In genomic region chr14:48524135-48524534, GRCm38 (mm10) we compare ENCODE assay signal across 8 mouse cellular contexts.
DNase-seq lines count a peak whose midpoint lies in the region; ATAC-seq lines count a peak whose summit lies in the region.

No protein-coding gene starts in this region.

- H3K4me3 ChIP-seq in kidney, embryonic 15.5 days (replicated peaks) = no peak overlapping the region

- no peak for ATAC-seq in kidney, embryonic 15.5 days (replicated peaks; ENCODE audit: low FRiP score)
- peak; percentile 45; the same call in 1 of the 2 replicates for ATAC-seq in erythroid progenitor cell, adult 5-6 weeks (replicated peaks; ENCODE audit: low FRiP score, poor library complexity, severe bottlenecking)

- 56% methylated on average over 9 of the region's 9 CpGs for WGBS in kidney, embryonic 15.5 days

- no peaks in the 10 kb centered on the region for H3K36me3 ChIP-seq in kidney, embryonic 15.5 days

- H3K9ac ChIP-seq in kidney, embryonic 15.5 days = no peak overlapping the region

- no peaks in the 10 kb centered on the region for H3K4me1 ChIP-seq in kidney, embryonic 15.5 days

- DNase-seq in kidney, adult 18-20 months = peak; percentile 23
- peak; percentile 15 to 18 for DNase-seq in B cell, adult 2 months
- peak; percentile 8 for DNase-seq in adipocyte (ENCODE audit: low spot score)
- peak; percentile 17 to 32 for DNase-seq in layer of hippocampus, postnatal 36 days
- DNase-seq in yolk sac, embryonic 10.5 days (ENCODE audit: low spot score) = no peak
- DNase-seq in thymus, postnatal 10 days (ENCODE audit: low spot score in 2 of 2) = no peak

- no peaks in the 10 kb centered on the region for H3K9me3 ChIP-seq in kidney, embryonic 15.5 days (replicated peaks)

- H3K27ac ChIP-seq in kidney, embryonic 15.5 days = no peak overlapping the region

- no peak overlapping the region for H3K4me2 ChIP-seq in kidney, embryonic 15.5 days

- peaks cover 18% of the 10 kb centered on the region for H3K27me3 ChIP-seq in kidney, embryonic 15.5 days

Comparison
In these comparisons a context has a peak if more than half of its experiments do, and no peak if none do; other contexts are left out.
1. DNase-seq: peak in kidney, adult 18-20 months (single experiment), B cell, adult 2 months (2 of 2), adipocyte (single experiment) and layer of hippocampus, postnatal 36 days (2 of 2); none in yolk sac, embryonic 10.5 days (single experiment) and thymus, postnatal 10 days (0 of 2).